Mouse (Mus musculus): ENCODE results near the gene H2-Ob.

DNA sequence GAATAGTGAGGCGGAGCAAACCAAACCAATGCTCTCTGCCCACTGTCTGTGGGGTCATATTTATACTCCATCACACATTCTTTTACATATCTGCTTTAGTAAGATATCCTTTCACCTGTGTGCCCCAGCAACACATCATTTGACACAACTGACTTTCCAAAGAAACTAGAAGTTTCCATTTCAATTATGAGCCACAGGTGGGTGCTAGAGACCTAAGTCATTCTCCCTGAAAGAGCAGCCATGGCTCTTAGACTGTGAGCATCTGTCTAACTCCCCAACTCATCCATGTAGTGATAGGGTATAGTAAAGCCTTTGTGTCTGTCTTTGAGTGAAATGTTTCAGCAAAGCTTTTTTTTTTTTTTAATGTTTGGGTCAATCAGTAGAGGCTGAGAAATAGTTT, 33.4 kb downstream of the H2-Ob start:
- TF ChIP-seq CTCF (IDR thresholded peaks at IDR 0.05; ENCODE audit: control insufficient read depth, insufficient read depth, insufficient read length) (no peak), CEBPB (IDR thresholded peaks at IDR 0.05; ENCODE audit: low read depth) (no peak), USF1 (IDR thresholded peaks at IDR 0.05; ENCODE audit: low read depth) (no peak), MAX (IDR thresholded peaks at IDR 0.05) (no peak), MYOG (IDR thresholded peaks at IDR 0.05; ENCODE audit: control insufficient read depth, extremely low read depth, insufficient read length) (no peak), FOSL1 (IDR thresholded peaks at IDR 0.05; ENCODE audit: insufficient read depth, low read length, poor library complexity, severe bottlenecking) (no peak)
